Mouse (Mus musculus) bone marrow, adult 2 months (tissue): ENCODE measurements around the gene Itpk1. TPM values are rescaled to one million over a fixed set of nuclear protein-coding genes. Genes with fewer than 3 reads are reported as not detected.

Source experiments
- H3K27ac ChIP-seq: fragments of 200-500 bp; 2 replicates; pipeline ENCODE4 v1.5.1; 2012; ENCODE audit warnings: low read depth, mild to moderate bottlenecking, control low read depth, inconsistent platforms, low read length; ENCODE audit not compliant: control insufficient read depth, poor library complexity, insufficient read depth
- H3K4me1 ChIP-seq: fragments of 200-500 bp; 2 replicates; pipeline ENCODE4 v1.6.1; 2011; ENCODE audit warnings: low read length; ENCODE audit not compliant: control insufficient read depth, insufficient read depth
- H3K4me3 ChIP-seq: fragments of 200-500 bp; replicated peaks from 2 replicates; pipeline ENCODE3; 2011; ENCODE audit warnings: mild to moderate bottlenecking, low read depth, low read length, control low read depth; ENCODE audit not compliant: control insufficient read depth
- CTCF ChIP-seq: fragments of 200-500 bp; IDR thresholded peaks from 2 replicates; pipeline ENCODE4 v1.5.1; 2011; ENCODE audit warnings: low read length, control low read depth; ENCODE audit not compliant: control insufficient read depth, insufficient read depth
- POLR2A ChIP-seq: fragments of 200-500 bp; IDR thresholded peaks from 2 replicates; pipeline ENCODE4 v1.6.1; 2011; ENCODE audit warnings: low read depth, mild to moderate bottlenecking, control low read depth, low read length, borderline replicate concordance; ENCODE audit not compliant: control insufficient read depth
- WGBS: fragments of 180-500 bp; shearing (Covaris S2); methylation state at CpG from one replicate; pipeline ENCODE4 v1.1.7; 2018; 5-methylcytosine and 5-hydroxymethylcytosine counted together
- polyA plus RNA-seq: library from polyadenylated mRNA; stranded (reverse); fragments of >200 nt; gene quantifications from 2 replicates; pipeline ENCODE4 v1.2.4, GENCODE M21; 2011; ENCODE audit warnings: low replicate concordance; ENCODE audit not compliant: missing spikeins, insufficient read depth, insufficient read length

The Itpk1 gene
- polyA plus RNA-seq, 1 experiment: 15.8 TPM

- H3K27ac ChIP-seq: no peak overlapping the region
- H3K4me3 ChIP-seq: no peak overlapping the region
- TF ChIP-seq POLR2A: no peak
- TF ChIP-seq CTCF: no peak
- no peaks in the 10 kb centered on the region for H3K4me1 ChIP-seq
- WGBS: 40% methylated on average over 6 of the region's 6 CpGs
Observed at GRCm38 (mm10) chr12:102565086-102565485, 139.6 kb downstream of the Itpk1 start.

GRCm38 (mm10) chr12:102557372-102557771 is 147.4 kb downstream of the Itpk1 start:
- H3K27ac ChIP-seq: no peak overlapping the region
- H3K4me1 ChIP-seq: no peaks in the 10 kb centered on the region
- no peak overlapping the region for H3K4me3 ChIP-seq
- WGBS: 81% methylated on average over 5 of the region's 5 CpGs
- TF ChIP-seq POLR2A: no peak
- TF ChIP-seq CTCF: no peak

- Histone ChIP-seq H3K27ac (no peak overlapping the region), H3K4me3 (no peak overlapping the region), H3K4me1 (no peaks in the 10 kb centered on the region)
- 69% methylated on average over 3 of the region's 3 CpGs for WGBS
- TF ChIP-seq POLR2A (no peak), CTCF (no peak)
Observed at GRCm38 (mm10) chr12:102555850-102556249, 148.9 kb downstream of the Itpk1 start.

GRCm38 (mm10) chr12:102554721-102555516 is 149.8 kb downstream of the Itpk1 start, which contains the start of gene Chga:
TSS of gene Chga (plus strand) at chr12:102554969.
- H3K27ac ChIP-seq: no peak within 1 kb of the TSS
- TF ChIP-seq POLR2A (no peak), CTCF (no peak)
- 6% methylated on average over 48 of the region's 48 CpGs for WGBS
- H3K4me1 ChIP-seq: no peaks in the 10 kb centered on the region
- no peak within 1 kb of the TSS for H3K4me3 ChIP-seq

- TF ChIP-seq POLR2A (no peak), CTCF (no peak)
- Histone ChIP-seq H3K4me3 (no peak overlapping the region), H3K27ac (no peak overlapping the region), H3K4me1 (no peaks in the 10 kb centered on the region)
- WGBS: 44% methylated on average over 14 of the region's 14 CpGs
Observed at GRCm38 (mm10) chr12:102553705-102554275, 150.9 kb downstream of the Itpk1 start.

- Histone ChIP-seq H3K4me1 (no peaks in the 10 kb centered on the region), H3K4me3 (no peak overlapping the region), H3K27ac (no peak overlapping the region)
- WGBS: 57% methylated on average over 6 of the region's 6 CpGs
- TF ChIP-seq CTCF (no peak), POLR2A (no peak)
Observed at GRCm38 (mm10) chr12:102552001-102552400, 152.7 kb downstream of the Itpk1 start.

GRCm38 (mm10) chr12:102551186-102551585 is 153.5 kb downstream of the Itpk1 start:
- WGBS: 76% methylated on average over 3 of the region's 3 CpGs
- H3K4me3 ChIP-seq: no peak overlapping the region
- TF ChIP-seq POLR2A (no peak), CTCF (no peak)

GRCm38 (mm10) chr12:102550529-102550928 is 154.2 kb downstream of the Itpk1 start:
- WGBS: 3% methylated on average over 11 of the region's 11 CpGs
- no peak for TF ChIP-seq CTCF
- no peak for TF ChIP-seq POLR2A

More at GRCm38 (mm10) chr12:102551186-102551585, 153.5 kb downstream of the Itpk1 start:
- Histone ChIP-seq H3K4me1 (no peaks in the 10 kb centered on the region), H3K27ac (no peak overlapping the region)

More at GRCm38 (mm10) chr12:102550529-102550928, 154.2 kb downstream of the Itpk1 start:
- H3K27ac ChIP-seq: no peak overlapping the region
- H3K4me3 ChIP-seq: no peak overlapping the region
- H3K4me1 ChIP-seq: no peaks in the 10 kb centered on the region
